Mouse (Mus musculus) WW6 (cell line): ENCODE results near the gene Map4k3.
"Not testable (repeated sequence)": the region's sequence is repeated elsewhere in the genome, so short reads cannot be mapped to it uniquely, and the experiment has no call there.

Experiments
- DNase-seq: peaks from one replicate; pipeline ENCODE4 v3.0.0-alpha.2; 2013; ENCODE audit warnings: low read depth, low spot score

The Map4k3 gene

GRCm38 (mm10) chr17:80568842-80569601 is 159.3 kb downstream of the Map4k3 start:
- DNase-seq, result no peak

GRCm38 (mm10) chr17:80568441-80568840 is 159.8 kb downstream of the Map4k3 start:
- no peak for DNase-seq

GRCm38 (mm10) chr17:80564611-80564924 is 163.7 kb downstream of the Map4k3 start:
- DNase-seq, result no peak

- DNase-seq, result not testable (repeated sequence)
Measured at GRCm38 (mm10) chr17:80563762-80564610, 164.3 kb downstream of the Map4k3 start.

GRCm38 (mm10) chr17:80562792-80563191 is 165.5 kb downstream of the Map4k3 start:
- no peak for DNase-seq

GRCm38 (mm10) chr17:80560669-80561401 is 167.4 kb downstream of the Map4k3 start:
- DNase-seq, result no peak

- DNase-seq, result no peak
Measured at GRCm38 (mm10) chr17:80559745-80560144, 168.5 kb downstream of the Map4k3 start.

- DNase-seq, result no peak
Measured at GRCm38 (mm10) chr17:80559050-80559449, 169.2 kb downstream of the Map4k3 start.

- DNase-seq, result no peak
Measured at GRCm38 (mm10) chr17:80558583-80558982, 169.7 kb downstream of the Map4k3 start.

- DNase-seq, result no peak
Measured at GRCm38 (mm10) chr17:80557461-80557860, 170.8 kb downstream of the Map4k3 start.

- no peak for DNase-seq
Measured at GRCm38 (mm10) chr17:80553318-80554270, 174.7 kb downstream of the Map4k3 start.

GRCm38 (mm10) chr17:80552653-80553052 is 175.6 kb downstream of the Map4k3 start:
- no peak for DNase-seq

- no peak for DNase-seq
Measured at GRCm38 (mm10) chr17:80550981-80551380, 177.3 kb downstream of the Map4k3 start.

- DNase-seq, result no peak
Measured at GRCm38 (mm10) chr17:80546846-80547245, 181.4 kb downstream of the Map4k3 start.

- no peak for DNase-seq
Measured at GRCm38 (mm10) chr17:80546227-80546626, 182.1 kb downstream of the Map4k3 start.

GRCm38 (mm10) chr17:80543646-80544045 is 184.6 kb downstream of the Map4k3 start:
- no peak for DNase-seq

- DNase-seq, result no peak
Measured at GRCm38 (mm10) chr17:80537136-80537535, 191.1 kb downstream of the Map4k3 start.

- DNase-seq, result no peak
Measured at GRCm38 (mm10) chr17:80535633-80536032, 192.7 kb downstream of the Map4k3 start.

GRCm38 (mm10) chr17:80531351-80531750 is 196.9 kb downstream of the Map4k3 start:
- not testable (repeated sequence) for DNase-seq
